Mouse (Mus musculus) megakaryocyte, embryonic 14.5 days (primary cell): ENCODE measurements around the gene Slc38a1.

ENCODE experiments used
- FLI1 ChIP-seq: IDR thresholded peaks from 2 replicates; pipeline ENCODE4 v1.6.1; 2012; ENCODE audit warnings: low read length, inconsistent platforms, mixed read lengths
- GATA1 ChIP-seq: IDR thresholded peaks from 3 replicates; pipeline ENCODE4 v1.6.1; 2012; ENCODE audit warnings: mixed read lengths, low read length, inconsistent platforms, borderline replicate concordance

DNA sequence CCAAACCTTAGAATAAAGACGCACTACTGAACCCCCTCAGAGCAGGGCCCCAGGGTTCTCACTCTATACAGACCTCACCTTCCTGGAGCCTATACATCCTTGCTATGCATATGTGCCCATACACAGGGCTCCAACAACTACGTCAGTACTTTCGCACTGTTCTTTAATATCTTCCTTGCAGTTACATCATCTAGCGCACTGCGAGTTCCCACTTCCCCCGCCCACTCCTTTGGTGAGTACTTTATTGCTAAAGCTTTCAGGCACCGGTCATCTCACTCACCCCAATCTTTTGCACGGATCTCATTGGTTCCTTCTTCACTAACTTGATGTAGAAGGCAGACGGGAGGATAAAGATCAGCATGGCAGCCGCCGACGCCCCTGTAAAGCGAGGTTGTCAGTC lies 48.1 kb upstream of the Slc38a1 start:
- TF ChIP-seq GATA1: no peak
- no peak for TF ChIP-seq FLI1
